Mouse (Mus musculus): ENCODE data around the gene Gm12248.
A peak's percentile ranks its signal among the peaks of the same experiment; 100 is the strongest.

The Gm12248 gene

DNA sequence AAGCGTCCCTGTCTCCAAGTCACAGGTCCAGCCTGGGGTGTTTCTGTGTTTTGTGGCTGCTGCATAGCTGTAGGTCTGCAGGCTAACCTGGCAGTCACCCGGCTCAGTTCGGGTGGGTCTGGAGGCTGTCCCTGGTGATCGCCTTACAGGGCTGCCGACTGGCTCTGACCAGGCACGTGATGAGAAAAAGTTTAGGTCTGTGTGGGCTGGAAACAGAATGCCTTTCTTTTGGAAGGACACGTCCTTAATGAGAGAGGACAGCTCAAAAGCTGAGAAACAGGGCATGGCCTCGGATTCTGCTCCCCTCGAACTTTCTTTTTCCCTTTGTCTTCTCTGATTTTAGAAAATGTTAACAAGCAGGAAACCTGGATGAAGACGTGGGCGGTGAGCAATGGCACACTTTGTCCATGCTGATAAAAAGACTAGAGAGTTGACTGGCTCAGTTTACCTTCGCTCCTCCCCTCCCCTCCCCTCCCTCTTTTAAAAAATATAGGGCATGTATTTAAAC lies at the start of gene Gm12248:
TSS of gene Gm12248 (minus strand) at position 114 of the 508 bp plus-strand sequence.
- no peak for DNase-seq (ENCODE audit: low spot score in 2 of 2)

DNA sequence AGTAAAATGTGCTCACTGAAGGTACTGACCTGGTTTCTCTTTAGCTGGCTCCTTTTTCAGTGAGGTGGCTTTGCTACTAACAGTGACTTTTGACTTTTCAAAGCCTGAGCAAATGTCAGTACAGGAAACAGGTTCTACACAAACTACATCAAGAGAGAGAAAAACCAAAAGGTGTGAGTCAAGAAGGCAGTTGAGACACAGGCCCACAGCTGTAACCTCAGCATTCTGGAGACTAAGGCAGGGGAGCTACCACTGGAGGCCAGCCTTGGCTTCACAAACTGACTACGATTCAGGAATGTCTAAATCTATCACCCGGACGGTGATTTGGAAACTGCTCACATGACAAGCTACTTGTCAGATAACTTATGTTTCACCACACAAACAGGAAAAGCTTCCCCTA lies 46.5 kb upstream of the Gm12248 start:
- DNase-seq (ENCODE audit: low spot score in 2 of 2): no peak

DNA sequence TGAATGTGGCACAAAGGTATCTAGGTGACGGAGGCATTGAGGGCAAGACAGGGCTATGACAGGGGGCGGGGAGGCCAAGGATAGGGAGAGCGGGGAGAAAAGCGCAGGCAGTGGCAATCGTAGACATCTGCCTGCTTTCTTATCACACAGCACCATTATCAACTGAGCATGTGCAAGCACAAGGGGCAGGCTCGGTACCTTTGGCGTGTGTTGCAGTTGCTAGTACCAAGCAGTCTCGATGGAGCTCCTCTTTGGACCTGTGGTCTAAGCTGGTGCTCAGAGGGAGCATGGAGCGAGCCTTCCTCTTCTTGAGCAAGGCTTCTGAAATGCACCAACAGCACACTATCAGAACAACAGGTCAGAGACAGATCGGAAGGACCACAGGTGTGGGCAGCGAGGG lies 45.9 kb upstream of the Gm12248 start:
- no peak for DNase-seq (ENCODE audit: low spot score in 2 of 2)

DNA sequence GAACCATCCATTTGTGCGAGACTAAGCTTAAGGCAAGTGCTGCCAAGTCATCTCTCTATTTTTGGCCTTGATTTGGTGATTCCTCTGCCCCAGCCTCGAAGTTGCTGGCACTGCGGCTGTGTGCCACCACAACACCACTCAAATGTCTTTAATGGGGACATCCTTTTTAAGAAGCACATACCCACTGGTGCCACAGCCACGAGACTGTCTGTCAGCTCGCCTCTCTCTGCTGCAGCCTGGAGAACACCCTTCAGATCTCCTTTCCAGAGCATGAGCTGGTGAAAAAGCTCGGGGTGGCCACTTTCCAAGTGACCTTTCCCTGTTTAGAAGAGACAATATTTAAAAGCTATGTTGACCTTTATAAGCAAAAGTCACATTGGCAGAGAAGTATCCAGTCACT lies 43.7 kb upstream of the Gm12248 start:
- no peak for DNase-seq (ENCODE audit: low spot score in 2 of 2)

DNA sequence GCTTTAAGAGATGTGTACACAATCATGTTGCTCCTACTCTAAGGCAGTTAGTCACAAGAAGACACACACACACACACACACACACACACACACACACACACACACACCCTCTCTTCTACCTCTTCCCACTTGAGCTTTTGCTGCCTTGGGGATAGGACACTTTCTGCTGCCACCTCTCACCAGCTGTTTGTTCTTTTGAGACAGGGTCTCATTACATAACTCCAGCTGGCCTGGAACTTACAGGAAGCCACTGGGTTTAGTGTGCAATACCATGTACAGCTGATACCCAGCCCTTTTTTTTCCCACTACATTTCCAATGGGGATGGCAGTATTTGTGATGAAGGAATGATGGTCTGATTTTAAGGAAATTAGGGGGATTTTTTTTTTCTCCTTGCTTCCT lies 42.4 kb upstream of the Gm12248 start:
- no peak for DNase-seq (ENCODE audit: low spot score in 2 of 2)

DNA sequence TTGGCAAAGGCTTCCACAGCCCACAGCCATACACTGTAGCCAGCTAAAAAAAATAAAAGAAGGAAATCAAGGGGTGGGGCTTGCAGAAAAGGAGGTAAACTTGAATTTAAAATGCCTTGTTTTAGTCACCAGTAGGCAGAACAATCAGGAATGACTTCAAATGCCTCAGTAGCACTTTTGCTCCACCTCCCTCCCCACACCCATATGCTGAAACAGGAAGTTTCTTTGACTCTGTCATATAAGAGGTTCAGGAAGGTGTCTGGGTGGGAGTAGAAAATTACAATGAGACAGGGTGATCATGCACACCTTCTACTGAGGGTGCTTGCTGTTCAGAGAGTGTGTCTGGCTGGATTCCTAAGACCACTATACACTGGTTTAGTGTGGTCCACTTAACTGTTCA lies 41.9 kb upstream of the Gm12248 start:
- DNase-seq (ENCODE audit: low spot score in 2 of 2): no peak

DNA sequence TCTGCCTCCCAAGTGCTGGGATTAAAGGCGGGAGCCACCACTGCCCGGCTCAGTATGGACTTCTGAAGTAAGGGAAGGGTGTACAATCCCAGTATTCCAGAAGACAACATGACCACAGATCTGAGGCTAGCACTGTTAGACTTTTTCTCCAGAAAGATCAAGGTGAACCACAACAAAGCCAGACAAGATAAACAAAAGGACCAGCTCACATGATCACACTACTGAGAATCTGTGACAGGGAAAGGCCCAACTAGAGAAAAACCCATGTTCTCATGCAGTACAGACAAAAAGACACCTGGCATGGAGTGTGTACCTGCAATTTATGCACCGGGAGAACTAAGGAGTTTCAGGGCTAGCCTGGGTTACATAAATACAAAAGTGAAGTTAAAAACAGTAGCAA lies 39.1 kb upstream of the Gm12248 start:
- DNase-seq (ENCODE audit: low spot score in 2 of 2): no peak

DNA sequence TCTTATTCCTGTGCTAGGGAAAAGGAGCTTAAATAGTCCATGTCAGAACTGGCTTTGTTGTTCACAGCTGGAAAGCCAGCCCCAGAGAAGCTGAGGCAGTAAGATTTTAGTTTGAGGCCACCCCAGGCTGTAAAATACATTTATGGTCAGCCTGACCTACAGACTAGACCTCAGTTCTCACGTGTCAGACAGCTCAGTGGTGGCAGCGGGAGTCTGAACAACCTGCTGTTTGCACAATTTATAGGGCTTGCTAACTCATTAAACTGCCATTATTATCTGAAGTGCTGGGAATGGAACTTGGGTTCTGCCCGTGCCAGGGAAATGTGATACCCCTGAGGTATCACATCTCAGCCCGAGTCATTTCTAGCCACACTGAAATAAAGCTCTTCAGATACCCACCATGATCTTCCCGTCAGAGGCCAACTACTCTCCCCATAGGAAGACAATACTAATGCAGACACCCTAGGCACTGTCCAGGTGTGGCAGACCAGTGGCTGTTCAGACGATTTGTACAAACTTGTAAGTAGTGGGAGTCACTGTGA lies 36.4 kb upstream of the Gm12248 start:
- no peak for DNase-seq (ENCODE audit: low spot score in 2 of 2)

DNA sequence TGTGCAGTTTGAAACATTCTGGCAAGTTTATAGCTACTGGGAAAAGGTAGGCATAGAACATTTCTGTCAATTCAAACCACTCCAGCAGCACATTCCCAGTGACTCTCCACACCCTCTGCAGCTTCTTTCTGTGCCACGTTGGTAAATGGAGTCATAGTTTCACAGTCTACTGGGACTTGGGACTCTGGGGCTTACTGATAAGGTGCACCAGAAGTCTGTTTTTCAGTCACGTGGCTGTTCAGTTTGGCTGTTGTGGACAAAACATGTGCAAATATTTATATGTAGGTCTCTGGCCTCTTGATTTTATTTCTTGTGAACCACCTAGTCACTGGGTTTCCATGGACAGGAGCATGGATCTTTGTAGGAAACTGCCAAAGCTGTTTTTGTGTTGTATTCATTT lies 34.6 kb upstream of the Gm12248 start:
- DNase-seq (ENCODE audit: low spot score in 2 of 2): no peak

DNA sequence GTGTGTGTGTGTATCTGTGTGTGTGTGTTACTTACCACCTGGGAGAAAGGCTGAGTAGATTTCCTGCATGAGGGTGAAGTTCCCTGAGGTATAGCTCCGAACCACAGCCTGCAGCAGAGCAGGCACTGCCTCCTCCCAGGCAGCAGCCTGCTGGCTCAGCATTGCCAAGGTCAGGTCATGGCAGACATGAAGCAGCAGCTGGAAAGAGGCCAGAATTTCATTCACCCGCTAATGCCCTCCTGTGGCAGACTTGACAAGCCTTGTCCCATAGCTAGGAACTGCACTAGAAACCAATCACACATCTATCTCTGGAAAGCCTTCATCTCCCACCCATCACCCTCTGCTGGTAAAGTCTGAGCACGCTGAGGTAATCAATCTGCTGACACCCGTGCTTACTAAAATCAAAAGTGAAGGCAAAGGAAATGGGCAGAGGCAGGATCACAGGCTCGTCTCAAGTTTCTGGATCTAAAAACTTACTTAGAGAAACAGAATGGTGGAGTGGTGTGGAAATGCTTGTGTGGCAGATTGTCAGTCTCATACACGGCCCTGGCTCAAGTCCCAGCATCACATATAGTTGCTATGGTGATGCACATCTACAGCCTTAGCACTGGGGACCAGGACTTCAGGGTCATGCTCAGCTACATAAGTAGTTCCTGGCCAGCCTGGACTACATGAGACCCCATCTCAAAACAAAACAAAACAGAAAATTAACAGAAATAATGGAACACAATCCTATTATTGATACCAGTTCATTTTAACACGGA lies 33.6 kb upstream of the Gm12248 start:
- DNase-seq (ENCODE audit: low spot score in 2 of 2): peak in 1 of 2 experiments; percentile 63

DNA sequence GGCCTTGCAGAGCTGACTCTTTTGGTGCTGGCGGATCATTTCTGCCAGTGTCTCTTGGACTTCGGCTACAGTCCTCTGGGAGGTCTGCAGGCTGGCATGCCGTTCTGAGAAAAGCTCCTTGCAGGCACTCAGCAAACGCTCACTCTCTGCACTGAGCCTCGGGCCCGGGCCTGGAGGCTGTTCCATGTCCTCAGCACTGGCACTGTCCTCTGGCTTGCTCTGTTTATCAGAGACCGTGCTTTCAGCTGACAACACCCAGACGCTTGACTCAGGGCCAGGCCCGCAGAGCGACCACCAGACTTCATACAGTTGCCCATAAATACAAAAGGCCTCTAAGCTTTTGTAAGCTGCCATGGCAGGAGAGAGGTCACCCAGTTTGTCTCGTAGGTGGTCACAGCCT lies 32.1 kb upstream of the Gm12248 start:
- DNase-seq (ENCODE audit: low spot score in 2 of 2): no peak

DNA sequence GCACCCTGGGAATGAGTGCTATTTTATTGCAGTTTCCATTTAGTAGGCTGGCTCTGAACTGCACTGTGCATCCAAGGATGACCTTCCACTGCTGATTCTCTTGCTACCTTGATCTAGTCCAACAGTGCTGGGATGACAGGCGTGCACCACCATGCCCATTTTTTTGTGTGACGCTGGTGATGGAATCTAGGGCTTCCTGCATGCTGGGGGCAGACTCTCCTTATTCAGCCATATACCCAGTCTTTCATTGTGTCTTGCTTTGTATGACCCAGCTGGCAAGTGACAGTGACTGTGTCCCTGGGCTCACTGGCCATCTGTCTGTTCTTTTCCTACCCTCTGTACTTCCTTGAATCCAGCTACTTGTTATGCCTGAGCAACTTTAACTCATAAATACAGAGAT lies 30.8 kb upstream of the Gm12248 start:
- DNase-seq (ENCODE audit: low spot score in 2 of 2): no peak

DNA sequence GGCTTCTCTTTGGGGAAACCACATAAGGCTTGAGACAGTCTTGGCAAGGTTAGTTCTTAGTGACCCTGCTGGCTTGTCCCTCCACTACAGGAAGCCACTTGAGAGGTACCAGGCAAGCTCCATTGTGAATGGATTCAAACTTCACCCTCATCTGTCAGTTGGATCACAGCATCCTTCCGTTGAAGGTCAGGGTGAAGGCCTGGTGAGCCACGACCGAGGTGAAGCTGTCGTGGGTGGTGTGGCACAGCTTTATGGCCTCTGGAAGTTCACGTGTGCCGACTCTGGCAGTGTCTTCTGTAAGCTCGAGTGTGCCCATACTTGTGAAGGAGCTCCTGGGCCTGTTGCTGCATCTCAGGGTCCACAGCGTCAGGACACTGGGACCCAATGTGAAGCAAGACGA lies 28.4 kb upstream of the Gm12248 start:
- DNase-seq (ENCODE audit: low spot score in 2 of 2): no peak

DNA sequence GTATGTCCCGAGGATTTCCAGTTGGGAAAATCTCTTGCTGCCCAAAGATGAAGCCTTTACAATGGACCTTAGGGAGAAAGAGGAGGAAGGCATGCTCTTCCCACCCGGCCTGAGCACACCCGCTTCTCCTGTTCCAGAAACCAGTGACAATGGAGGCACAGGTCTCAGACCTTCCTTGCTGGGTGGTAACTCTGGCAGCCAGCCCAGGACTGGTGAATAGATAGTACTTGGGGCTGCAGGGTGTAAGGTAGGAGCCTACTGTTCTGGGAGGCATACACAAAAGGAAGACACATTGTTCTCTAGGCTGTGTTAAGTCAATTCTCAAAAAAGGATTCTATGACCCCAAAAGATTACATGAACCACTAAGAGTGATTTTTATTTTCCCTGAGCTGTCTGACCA lies 27.7 kb upstream of the Gm12248 start:
- DNase-seq (ENCODE audit: low spot score in 2 of 2): no peak

DNA sequence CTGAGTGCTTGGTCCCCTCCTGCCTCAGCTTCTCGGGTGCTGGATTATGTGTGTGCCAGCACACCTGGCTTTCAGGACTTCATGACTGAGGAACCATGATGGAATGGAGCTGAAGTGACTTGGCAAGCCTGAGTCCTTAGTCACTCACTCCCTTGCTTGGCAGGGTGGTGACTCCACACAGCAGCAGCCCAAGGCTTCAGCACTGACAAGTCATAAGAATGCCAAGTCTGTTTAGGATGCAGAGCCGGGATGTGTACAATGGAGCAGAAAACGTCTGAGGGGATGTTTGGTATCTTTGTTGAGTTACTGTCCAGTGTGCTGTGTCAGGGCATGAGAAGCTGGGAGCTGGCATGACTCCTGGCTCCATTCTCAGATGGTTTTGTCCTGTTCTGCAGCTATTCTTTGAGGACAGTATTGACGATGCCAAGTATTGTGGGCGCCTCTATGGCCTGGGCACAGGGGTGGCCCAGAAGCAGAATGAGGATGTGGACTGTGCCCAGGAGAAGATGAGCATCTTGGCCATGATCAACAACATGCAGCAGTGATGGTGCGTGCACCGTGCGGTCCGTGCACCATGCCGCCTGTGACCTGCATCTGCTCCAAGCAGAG lies 24.2 kb upstream of the Gm12248 start:
- no peak for DNase-seq (ENCODE audit: low spot score in 2 of 2)

DNA sequence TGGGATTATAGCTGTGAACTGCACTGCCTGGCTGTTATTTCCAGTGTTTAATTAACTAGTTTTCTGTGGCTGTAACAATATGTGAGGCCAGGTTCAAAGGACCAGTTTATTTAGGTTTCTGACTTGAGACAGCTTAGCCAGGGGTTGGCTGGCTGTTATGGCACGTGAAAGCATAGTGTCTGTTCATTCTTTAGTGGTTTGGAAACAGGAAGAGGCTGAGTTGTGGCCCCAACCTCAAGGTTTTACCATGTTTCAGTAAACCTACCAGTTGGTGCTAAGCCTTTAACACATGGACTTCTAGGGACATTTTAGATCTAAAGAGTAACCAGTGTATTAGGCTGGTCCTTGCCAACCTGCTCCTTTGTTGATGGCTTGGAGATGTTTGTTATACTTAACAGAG lies 23.6 kb upstream of the Gm12248 start:
- no peak for DNase-seq (ENCODE audit: low spot score in 2 of 2)

DNA sequence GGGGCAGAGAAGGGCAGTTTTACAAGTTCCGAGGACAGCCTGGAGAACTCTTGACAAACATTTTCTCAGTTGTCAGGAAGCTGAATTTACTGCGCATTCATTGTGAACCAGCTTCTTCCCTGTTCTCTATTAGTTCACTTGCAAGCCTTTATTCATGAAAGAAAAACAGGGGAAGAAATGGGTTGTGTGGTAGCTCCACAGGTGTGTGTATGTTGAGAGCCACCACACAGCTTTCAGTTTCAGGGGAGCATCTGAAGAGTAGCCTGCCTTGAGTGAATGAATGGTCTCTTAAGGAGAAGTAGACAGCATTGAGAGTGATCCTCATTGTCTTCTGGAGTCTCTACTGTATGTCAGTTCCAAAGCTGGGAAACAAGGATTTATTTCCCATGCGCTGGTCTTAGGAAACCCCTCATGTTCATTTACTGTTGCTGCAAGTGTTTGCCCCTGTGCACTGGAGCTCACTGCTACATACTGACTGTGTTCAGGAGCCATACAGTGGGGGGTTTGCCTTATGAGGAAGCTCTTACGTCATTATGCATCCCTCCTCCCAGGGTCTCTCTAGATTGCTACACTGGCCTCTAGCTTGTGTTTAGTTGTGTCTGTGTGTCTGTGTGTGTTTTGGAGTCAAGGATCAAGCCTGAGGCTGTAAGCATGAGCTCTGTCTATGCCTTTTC lies 14.9 kb upstream of the Gm12248 start:
- DNase-seq (ENCODE audit: low spot score in 2 of 2): no peak

DNA sequence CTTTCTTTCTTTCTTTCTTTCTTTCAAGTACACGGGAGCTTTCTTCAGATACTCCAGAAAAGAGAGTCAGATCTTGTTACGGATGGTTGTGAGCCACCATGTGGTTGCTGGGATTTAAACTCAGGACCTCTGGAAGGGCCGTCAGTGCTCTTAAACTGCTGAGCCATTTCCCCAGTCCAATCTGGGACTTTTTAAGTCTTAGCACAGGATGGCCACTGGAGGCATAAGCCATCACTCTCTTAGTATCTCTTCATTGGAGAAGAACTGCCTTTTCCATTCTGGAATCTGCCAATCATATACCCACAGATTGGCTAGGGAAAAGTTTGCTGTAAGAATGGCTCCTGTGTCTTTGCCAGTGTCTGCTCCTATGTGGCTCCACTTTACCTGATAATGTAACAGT lies 14.1 kb upstream of the Gm12248 start:
- DNase-seq (ENCODE audit: low spot score in 2 of 2): no peak

DNA sequence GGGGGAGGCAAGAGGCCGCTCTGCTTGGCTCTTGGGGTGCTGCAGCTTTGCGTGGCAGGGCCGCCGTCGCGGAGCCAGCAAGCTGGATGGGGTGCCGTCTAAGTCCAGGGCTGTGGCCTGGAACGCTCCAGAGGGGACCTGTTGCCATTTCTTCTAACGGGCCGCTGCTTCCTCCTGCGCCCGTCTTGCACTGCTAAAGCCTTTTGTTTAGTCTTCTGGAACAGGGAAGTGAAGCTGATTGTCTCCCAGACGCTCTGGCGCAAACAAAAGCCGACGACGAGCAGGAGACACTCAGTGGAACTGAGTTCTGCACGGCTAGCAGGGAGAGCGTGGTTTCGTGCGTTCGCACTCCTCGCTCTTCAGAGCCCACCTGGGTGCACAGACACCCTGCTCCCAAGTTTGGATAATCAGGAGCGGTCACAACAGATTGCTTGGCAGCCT lies 11.4 kb upstream of the Gm12248 start:
- DNase-seq (ENCODE audit: low spot score in 2 of 2): no peak

DNA sequence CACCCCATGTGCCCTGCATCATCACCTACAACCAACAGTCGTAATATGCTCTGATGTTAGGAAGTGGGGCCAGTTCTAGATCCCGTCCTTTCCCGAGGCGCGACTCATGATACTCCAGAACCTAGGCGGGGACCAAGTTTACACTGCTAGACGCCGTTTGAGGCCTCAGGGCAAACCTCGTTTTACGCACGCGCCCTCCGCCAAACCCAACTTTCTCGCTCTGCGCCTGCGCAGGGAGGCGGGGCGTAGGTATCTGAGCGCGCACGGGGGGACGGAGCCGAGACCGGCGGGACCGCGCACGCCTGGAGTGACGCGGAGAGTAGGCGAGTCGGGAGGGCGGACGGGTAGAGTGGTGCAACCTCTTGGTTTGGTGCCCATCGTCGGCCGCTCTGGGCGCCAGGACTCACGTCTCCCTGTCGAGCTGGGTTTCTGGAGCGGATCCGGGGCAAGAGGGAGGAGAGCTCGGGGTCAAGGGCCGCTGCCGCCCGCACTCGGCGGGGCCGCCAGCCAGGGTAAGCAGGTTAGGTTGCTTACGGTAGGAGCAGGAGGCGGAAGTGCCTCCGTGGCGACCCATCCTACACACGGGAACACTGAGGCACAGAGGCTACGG lies 10.9 kb upstream of the Gm12248 start, which contains the start of gene Cnot8:
TSS of gene Cnot8 (plus strand) at position 457 of the 610 bp plus-strand sequence.
- peak; percentile 98 for DNase-seq (ENCODE audit: low spot score in 2 of 2)

DNA sequence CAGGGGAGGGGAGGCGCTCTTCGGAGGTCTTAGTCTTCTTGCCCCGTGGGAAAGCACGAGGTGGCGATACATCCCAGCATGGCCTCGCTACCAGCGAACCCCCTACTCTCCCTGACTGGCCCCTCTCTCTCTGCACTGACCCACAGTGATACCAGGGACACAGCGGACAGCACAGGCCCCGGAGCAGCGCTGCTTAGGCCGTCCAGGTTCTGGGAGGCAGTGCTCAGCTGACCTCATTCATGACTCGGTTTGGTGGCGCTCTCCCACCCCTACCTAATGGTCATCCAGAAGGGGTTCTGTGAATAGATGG lies 10.4 kb upstream of the Gm12248 start:
- peak in 1 of 2 experiments; percentile 28 for DNase-seq (ENCODE audit: low spot score in 2 of 2)
